Mouse (Mus musculus) liver, postnatal 0 days (tissue): ENCODE results near the gene Grm7.

Source experiments
- CTCF ChIP-seq: sonication (generic); IDR thresholded peaks from 2 replicates; pipeline ENCODE4 v1.5.1; 2016; ENCODE audit warnings: antibody characterized with exemption, low read depth
- EP300 ChIP-seq: IDR thresholded peaks from 2 replicates; pipeline ENCODE4 v1.6.1; 2016; ENCODE audit warnings: antibody characterized with exemption, low read depth, mild to moderate bottlenecking

DNA sequence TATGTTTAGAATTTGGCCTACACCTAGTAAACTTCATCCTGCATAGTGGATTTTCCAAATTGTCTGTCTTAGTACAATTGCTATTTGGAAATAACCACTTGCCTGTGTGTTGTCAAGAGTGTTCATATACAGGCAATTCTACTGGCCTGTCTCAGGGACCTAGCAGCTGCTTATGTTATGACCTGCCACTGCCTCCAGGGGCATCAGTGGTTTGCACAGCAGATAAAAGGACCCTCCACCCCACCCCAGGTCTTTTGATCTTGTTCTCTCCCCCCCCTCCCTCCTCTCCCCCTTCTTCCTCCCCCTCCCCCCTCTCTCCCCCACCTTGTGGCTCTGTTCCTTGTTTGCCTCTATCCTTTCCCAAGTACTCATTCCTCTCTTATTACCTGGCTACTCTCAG is 403.9 kb downstream of the Grm7 start:
- TF ChIP-seq CTCF = no peak
- no peak for TF ChIP-seq EP300
